Mouse (Mus musculus) CD8-positive naive resting alpha-beta T cell, adult 57 days (primary cell): ENCODE measurements around the gene Atxn10. TPM values are rescaled to one million over a fixed set of nuclear protein-coding genes. Genes with fewer than 3 reads are reported as not detected.

Experiments
- total RNA-seq: library from RNA; stranded (reverse); gene quantifications from one replicate; pipeline ENCODE4 v1.2.4, GENCODE M21; 2023

Gene Atxn10
- 49.0 TPM for total RNA-seq

GRCm38 (mm10) chr15:85335671-85336300, at the start of gene Atxn10:
Atxn10 (plus strand) TSS chr15:85336245.

GRCm38 (mm10) chr15:85503127-85503526, 167.1 kb downstream of the Atxn10 start, which contains the start of gene 7530416G11Rik:
7530416G11Rik (minus strand) TSS chr15:85503227.

Other genes with a start within 250 kb of the Atxn10 start
- gene Smc1b, start 204.3 kb upstream of the Atxn10 start, total RNA-seq = not detected
- not detected for gene Ribc2, start 204.2 kb upstream of the Atxn10 start, total RNA-seq
- 1.0 TPM for gene Fbln1, start 130.3 kb upstream of the Atxn10 start, total RNA-seq
- gene 7530416G11Rik, start 167.0 kb downstream of the Atxn10 start, total RNA-seq = not detected
- gene Wnt7b, start 246.2 kb downstream of the Atxn10 start, total RNA-seq = not detected